In the genomic region with DNA sequence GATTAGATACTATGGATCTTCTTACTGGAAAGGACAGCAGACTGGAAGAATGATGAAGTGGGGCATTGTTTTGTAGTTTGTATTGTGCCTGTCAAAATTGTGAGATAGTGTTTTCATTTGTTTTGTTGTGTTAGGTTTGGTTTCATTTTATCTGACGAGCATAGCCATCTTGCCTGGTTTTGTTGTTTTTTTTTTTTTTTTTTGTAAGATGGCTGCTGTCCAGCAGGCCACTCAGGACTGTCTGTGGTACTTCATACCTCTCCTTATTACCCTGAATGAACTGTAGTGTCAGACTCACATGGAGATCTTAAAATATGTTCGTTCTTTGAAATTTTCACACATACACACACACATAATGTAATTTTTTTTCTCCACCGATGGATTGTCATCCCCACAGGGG, we compare ENCODE assay signal across 25 mouse cellular contexts. TPM values are rescaled to one million over a fixed set of nuclear protein-coding genes. Genes with fewer than 3 reads are reported as not detected.
"Had no signal": no experiment of that assay in that cellular context is flagged by ENCODE, and none has a peak within 500 bp of the region (broad histone marks: within the 10 kb centered on the region; RNA-seq: fewer than 3 reads in every experiment).

No protein-coding gene starts in this region.

- ATAC-seq: hindbrain, postnatal 0 days; intestine, embryonic 16.5 days; liver, embryonic 12.5 days had no signal

- H3K4me1 ChIP-seq: heart, embryonic 10.5 days; heart, embryonic 12.5 days; hindbrain, embryonic 13.5 days; hindbrain, embryonic 15.5 days; limb, embryonic 13.5 days; limb, embryonic 15.5 days; liver, embryonic 12.5 days had no signal

- H3K27me3 ChIP-seq: heart, embryonic 12.5 days; hindbrain, embryonic 13.5 days; hindbrain, embryonic 15.5 days; kidney, embryonic 15.5 days; limb, embryonic 13.5 days; limb, embryonic 15.5 days; liver, embryonic 12.5 days had no signal

- DNase-seq: gastrocnemius, postnatal 14 days; gastrocnemius, postnatal 36 days; heart, adult 18-20 months; heart, postnatal 10 days; kidney, adult 11 months; kidney, adult 2 months; kidney, adult 9 months; kidney, postnatal 14 days; kidney, postnatal 36 days; layer of hippocampus, adult 9-11 months; layer of hippocampus, postnatal 36 days; left cerebral cortex, postnatal 4 days had no signal

- H3K4me3 ChIP-seq: heart, embryonic 10.5 days; heart, embryonic 12.5 days; hindbrain, embryonic 13.5 days; hindbrain, embryonic 15.5 days; kidney, embryonic 15.5 days; limb, embryonic 13.5 days; limb, embryonic 15.5 days; liver, embryonic 12.5 days had no signal

- H3K36me3 ChIP-seq: heart, embryonic 10.5 days; heart, embryonic 12.5 days; hindbrain, embryonic 13.5 days; hindbrain, embryonic 15.5 days; kidney, embryonic 15.5 days; limb, embryonic 13.5 days; limb, embryonic 15.5 days; liver, embryonic 12.5 days had no signal

- H3K9ac ChIP-seq: heart, embryonic 12.5 days; hindbrain, embryonic 13.5 days; hindbrain, embryonic 15.5 days; kidney, embryonic 15.5 days; limb, embryonic 13.5 days; limb, embryonic 15.5 days; liver, embryonic 12.5 days; liver, embryonic 14.5 days had no signal

- H3K27ac ChIP-seq: heart, embryonic 10.5 days; hindbrain, embryonic 13.5 days; hindbrain, embryonic 15.5 days; hindbrain, postnatal 0 days; kidney, embryonic 15.5 days; kidney, postnatal 0 days; limb, embryonic 13.5 days; limb, embryonic 15.5 days; liver, embryonic 12.5 days; liver, embryonic 14.5 days had no signal

- H3K4me2 ChIP-seq: heart, embryonic 12.5 days; hindbrain, embryonic 13.5 days; hindbrain, embryonic 15.5 days; kidney, embryonic 15.5 days; limb, embryonic 13.5 days; limb, embryonic 15.5 days; liver, embryonic 12.5 days had no signal

- H3K9me3 ChIP-seq: heart, embryonic 10.5 days; heart, embryonic 12.5 days; hindbrain, embryonic 13.5 days; hindbrain, embryonic 15.5 days; kidney, embryonic 15.5 days; limb, embryonic 13.5 days; limb, embryonic 15.5 days; liver, embryonic 12.5 days had no signal

RNA-seq across cellular contexts. Expression of a gene that starts 9.4 kb away (rescaled TPM):
- total RNA-seq: hematopoietic stem cell, adult 5-6 weeks had no signal
